Mouse (Mus musculus): ENCODE data around the gene Slc22a21.
A peak's percentile ranks its signal among the peaks of the same experiment; 100 is the strongest.
"Not testable (repeated sequence)": the region's sequence is repeated elsewhere in the genome, so short reads cannot be mapped to it uniquely, and the experiment has no call there.

The Slc22a21 gene

DNA sequence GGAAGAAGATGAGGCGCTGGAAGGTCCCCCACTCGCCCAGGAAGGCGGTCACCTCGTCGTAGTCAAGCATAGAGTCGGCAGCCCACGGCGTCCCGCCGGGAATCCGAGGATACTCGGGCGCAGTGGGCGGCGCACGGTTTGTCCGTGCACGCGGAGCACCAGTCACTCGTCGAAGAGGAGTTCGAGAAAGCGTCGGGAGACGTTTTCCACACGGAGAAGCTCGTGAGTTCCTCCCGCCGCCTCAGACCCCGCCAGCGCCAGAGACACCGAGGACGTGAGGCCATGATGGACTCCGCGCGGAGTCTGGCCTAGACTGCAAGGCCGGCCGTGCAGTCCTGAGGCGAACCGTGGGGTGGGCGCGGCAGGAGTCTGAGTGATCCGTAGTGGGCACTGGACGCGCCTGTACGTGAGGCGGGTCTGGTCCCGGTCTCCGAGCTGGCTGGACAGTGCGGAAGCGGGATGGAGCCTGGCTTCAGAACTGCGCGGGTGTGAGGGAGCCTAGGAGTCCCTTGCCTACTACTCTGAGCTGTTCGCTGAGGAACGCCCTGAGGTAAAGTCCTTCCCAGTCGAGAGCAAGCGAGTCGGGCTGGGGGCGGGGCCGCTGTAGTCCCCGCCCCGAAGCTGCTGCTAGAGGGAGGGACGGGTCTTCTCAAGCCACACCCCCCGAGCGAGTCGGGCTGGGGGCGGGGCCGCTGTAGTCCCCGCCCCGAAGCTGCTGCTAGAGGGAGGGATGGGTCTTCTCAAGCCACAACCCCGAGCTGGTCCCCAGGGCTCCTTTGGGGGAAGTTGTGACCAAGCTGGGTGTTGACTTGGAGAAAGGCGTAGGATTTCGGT is at the start of gene Slc22a21:
TSS of gene Slc22a21 (minus strand) at position 545 of the 834 bp plus-strand sequence.
- DNase-seq (ENCODE audit: low read depth in 2 of 2, low spot score in 2 of 2) = peak; percentile 24 to 60

DNA sequence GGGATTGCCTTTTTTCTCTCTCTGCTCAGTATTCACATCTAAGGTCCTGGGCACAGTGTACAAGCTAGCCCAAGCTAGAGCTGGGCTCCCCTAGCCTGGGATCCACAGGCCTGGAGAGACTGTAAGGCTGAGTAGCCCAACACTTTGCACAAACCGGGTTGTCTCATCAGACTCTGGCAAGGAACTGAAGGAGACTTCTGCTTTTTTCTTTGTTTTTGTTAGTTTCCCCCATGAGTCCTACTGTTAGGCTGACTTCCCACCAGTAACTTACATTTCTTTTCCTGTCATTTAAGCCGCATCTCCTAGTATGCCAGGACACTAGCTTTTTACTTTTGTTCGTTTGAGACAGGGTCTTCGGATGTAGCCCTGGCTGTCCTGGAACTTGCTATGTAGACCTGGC is 48.9 kb upstream of the Slc22a21 start:
- DNase-seq (ENCODE audit: low read depth in 2 of 2, low spot score in 2 of 2) = no peak

GRCm38 (mm10) chr11:54028044-54028951 is 48.2 kb upstream of the Slc22a21 start, which contains the start of gene Slc22a4:
Slc22a4 (minus strand) TSS chr11:54028090.
- DNase-seq (ENCODE audit: low read depth in 2 of 2, low spot score in 2 of 2) = no peak

- no peak for DNase-seq (ENCODE audit: low read depth in 2 of 2, low spot score in 2 of 2)
These were observed 47.3 kb upstream of the Slc22a21 start for GRCm38 (mm10) chr11:54027131-54028043.

GRCm38 (mm10) chr11:54026491-54027041 is 46.4 kb upstream of the Slc22a21 start:
- DNase-seq (ENCODE audit: low read depth in 2 of 2, low spot score in 2 of 2) = no peak

- no peak for DNase-seq (ENCODE audit: low read depth in 2 of 2, low spot score in 2 of 2)
These were observed 41.4 kb upstream of the Slc22a21 start for GRCm38 (mm10) chr11:54021396-54022093.

- DNase-seq (ENCODE audit: low read depth in 2 of 2, low spot score in 2 of 2) = no peak
These were observed 39.0 kb upstream of the Slc22a21 start for GRCm38 (mm10) chr11:54018893-54019732.

DNA sequence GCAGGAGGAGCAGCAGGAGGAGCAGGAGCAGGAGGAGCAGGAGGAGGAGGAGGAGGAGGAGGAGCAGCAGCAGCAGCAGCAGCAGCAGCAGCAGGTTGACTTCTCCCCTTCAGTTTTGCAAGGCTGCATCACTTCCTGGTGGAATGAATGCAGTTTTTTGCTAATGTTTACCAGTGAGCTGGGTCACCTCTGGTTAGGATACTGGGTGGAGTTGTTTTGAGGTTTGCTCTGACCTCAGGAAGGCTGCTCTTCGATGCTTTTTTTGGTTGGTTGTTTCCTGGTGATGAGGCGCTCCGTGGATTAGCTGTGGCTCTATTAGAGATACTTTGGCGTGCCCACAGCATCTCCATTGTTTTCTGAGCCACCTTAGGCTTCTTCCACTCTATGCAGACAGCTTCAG is 37.5 kb upstream of the Slc22a21 start:
- DNase-seq (ENCODE audit: low read depth in 2 of 2, low spot score in 2 of 2) = no peak

DNA sequence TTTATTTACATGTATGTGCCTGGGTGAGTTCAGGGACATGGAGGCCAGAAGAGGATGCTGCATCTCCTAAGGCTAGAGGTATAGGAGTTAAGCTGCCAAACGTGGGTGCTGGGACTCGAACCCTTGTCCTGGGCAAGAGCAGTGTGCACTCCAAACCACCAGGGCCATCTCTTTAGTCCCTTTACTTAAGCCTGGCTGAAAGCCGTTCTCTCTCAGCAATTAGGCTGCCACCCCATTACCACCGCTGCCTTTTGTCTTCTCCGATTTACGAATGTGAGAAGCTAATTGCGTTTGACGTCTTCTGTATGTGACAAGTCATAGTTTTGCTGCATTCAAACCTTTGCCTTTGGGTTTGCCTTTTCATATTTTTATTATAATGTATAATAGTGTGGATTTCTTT is 35.9 kb upstream of the Slc22a21 start:
- no peak for DNase-seq (ENCODE audit: low read depth in 2 of 2, low spot score in 2 of 2)

GRCm38 (mm10) chr11:54012961-54013360 is 32.8 kb upstream of the Slc22a21 start:
- DNase-seq (ENCODE audit: low read depth in 2 of 2, low spot score in 2 of 2) = no peak

- DNase-seq (ENCODE audit: low read depth in 2 of 2, low spot score in 2 of 2) = no peak
These were observed 31.1 kb upstream of the Slc22a21 start for GRCm38 (mm10) chr11:54011255-54011654.

GRCm38 (mm10) chr11:54008416-54008920 is 28.3 kb upstream of the Slc22a21 start:
- DNase-seq (ENCODE audit: low read depth in 2 of 2, low spot score in 2 of 2) = no peak

DNA sequence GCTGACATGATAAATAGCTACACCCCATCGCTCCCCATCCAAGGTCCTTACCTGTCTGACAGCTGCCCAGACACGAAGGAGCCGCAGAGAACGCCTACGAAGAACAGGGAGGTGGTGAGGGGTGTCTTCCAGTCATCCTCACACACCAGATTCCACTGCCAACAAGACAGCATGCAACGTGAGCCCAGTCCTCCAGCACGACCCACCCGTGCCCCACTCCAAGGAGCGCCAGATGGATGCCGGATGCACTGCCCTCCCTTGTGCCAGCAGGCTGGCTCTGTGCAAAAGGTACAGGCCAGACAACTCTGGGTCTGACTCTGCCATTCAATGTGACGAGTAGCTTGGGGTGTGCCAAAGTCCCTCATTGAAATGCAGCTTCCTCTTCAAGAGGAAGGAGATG is 27.6 kb upstream of the Slc22a21 start:
- no peak for DNase-seq (ENCODE audit: low read depth in 2 of 2, low spot score in 2 of 2)

- no peak for DNase-seq (ENCODE audit: low read depth in 2 of 2, low spot score in 2 of 2)
These were observed 26.8 kb upstream of the Slc22a21 start for GRCm38 (mm10) chr11:54006901-54007300.

DNA sequence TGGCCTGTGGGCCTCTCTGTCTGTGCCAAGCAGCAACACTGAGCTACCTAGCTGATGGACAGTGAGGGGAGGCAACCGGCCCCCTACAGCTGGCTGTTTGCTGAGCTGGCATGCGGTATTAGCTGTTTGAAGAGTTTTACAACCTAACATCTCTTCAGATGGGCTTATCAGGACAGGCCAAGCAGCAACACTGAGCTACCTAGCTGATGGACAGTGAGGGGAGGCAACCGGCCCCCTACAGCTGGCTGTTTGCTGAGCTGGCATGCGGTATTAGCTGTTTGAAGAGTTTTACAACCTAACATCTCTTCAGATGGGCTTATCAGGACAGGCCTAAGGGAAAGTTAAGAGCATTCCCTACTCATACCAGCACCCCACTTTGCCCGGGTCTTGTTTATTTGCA is 26.2 kb upstream of the Slc22a21 start:
- DNase-seq (ENCODE audit: low read depth in 2 of 2, low spot score in 2 of 2) = not testable (repeated sequence)

DNA sequence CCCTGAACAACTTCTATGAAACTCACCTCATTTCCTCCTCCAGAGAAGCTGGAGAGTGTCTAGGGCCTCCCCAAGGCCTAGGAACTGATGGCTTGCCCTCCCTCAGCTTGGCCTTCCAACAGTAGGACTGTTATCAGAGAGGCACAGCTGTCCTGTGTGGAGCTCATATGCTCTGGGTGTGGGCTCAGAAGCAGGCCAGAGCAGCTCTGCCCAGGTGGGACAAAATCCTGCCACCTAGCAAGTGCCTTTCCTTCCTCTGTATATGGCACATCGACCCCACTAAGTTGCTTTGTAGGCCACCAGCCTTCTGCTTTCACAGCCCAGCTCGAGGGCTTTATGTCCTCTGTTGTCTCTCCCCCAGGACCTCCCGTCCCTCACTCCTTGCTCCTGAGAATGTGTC is 24.6 kb upstream of the Slc22a21 start:
- no peak for DNase-seq (ENCODE audit: low read depth in 2 of 2, low spot score in 2 of 2)

DNA sequence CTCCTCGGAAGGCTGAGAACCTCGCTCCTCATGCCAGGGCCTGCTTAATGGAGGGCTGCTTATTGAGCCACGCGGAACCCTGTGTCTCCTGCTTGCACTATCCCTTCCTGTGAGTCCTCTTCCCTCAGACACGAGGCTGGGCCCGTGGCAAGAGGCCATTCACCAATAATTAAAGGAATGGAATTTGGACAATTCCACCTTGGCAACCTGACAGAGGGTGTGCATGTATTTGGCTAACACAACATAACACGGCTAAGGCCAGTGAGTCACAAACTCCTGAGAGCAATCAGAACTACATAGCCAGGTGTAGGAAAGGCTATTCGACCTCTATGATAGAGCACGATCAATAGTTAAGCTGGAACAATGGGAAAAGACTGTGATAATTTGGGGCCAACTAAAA is 24.1 kb upstream of the Slc22a21 start:
- no peak for DNase-seq (ENCODE audit: low read depth in 2 of 2, low spot score in 2 of 2)

- peak; percentile 13 to 43 for DNase-seq (ENCODE audit: low read depth in 2 of 2, low spot score in 2 of 2)
These were observed 22.9 kb upstream of the Slc22a21 start for GRCm38 (mm10) chr11:54002761-54003717.
